ENCODE assay signal across 21 mouse cellular contexts in the genomic region with DNA sequence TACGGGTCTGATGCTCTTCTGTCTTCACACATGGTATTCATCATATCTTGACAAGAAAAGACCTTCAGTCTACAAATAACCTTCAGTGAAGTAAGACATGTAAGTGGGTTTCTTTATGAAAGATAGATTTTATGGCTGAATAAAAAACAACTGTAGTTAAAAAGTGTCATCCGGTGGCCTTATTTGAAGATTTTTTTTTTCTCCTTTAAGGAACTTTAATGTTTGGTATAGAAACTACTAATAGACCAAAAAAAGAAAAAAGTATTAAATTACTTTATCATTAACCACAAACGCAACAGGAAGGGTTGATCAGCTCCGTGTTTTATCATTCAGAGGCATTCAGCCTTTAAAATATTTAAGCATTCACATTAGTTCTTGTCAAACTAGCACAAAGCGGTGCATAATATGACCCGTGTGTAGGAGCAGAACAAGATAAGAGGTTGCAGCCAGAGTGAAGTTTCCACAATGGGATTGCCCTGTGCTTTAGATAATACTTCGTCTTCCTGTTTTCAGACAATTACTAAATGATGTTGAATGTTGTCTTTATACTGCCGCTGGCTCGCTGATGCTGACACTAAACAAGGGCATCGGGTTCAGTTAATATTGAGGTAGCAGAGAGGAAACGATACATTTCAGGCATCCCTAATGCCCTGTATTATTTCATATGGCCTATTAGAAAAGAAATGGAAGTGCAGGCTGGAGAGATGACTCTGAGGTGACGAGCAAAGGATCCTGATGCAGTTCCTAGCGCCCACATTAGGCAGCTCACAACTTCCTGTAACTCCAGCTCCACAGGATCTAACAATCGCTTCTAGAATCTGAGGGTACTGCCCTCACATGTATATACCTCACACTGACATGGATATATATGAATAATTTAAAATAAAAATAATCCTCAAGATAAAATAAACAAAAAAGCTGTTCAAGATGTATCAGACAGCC.
DNase-seq lines count a peak whose midpoint lies in the region; ATAC-seq and TF ChIP-seq lines count a peak whose summit lies in the region.
"Had no signal": no experiment of that assay in that cellular context is flagged by ENCODE, and none has a peak within 500 bp of the region (broad histone marks: within the 10 kb centered on the region; RNA-seq: fewer than 3 reads in every experiment).

No protein-coding gene starts in this region.

- DNase-seq in stomach, postnatal 0 days (ENCODE audit: low spot score): no peak
- no peak for DNase-seq in cerebellum, postnatal 25 days
- DNase-seq in spleen, postnatal 4 days (ENCODE audit: low spot score in 2 of 2): no peak
- no peak for DNase-seq in right cerebral cortex, postnatal 36 days (ENCODE audit: low spot score in 2 of 2)
- DNase-seq in adipocyte (ENCODE audit: low spot score): no peak
- DNase-seq: adrenal gland, postnatal 10 days; cerebellum, adult 11-12 months; cerebellum, adult 9-10 months; embryo, embryonic 11 days; forebrain, postnatal 0 days; gastrocnemius, adult 2 months; gastrocnemius, postnatal 36 days; heart, adult 11 months; heart, postnatal 36 days had no signal

- H3K36me3 ChIP-seq in stomach, embryonic 16.5 days (ENCODE audit: control insufficient read depth, insufficient read depth, low read length): no peaks in the 10 kb centered on the region
- no peaks in the 10 kb centered on the region for H3K36me3 ChIP-seq in stomach, postnatal 0 days (ENCODE audit: control insufficient read depth, insufficient read depth, low read length)
- no peaks in the 10 kb centered on the region for H3K36me3 ChIP-seq in liver, embryonic 12.5 days
- no peaks in the 10 kb centered on the region for H3K36me3 ChIP-seq in liver, embryonic 16.5 days (ENCODE audit: control insufficient read depth, insufficient read depth)
- H3K36me3 ChIP-seq: embryonic facial prominence, embryonic 12.5 days; heart, embryonic 13.5 days; hindbrain, embryonic 15.5 days had no signal

- H3K9ac ChIP-seq in stomach, embryonic 16.5 days (ENCODE audit: low read length): no peak overlapping the region
- no peak overlapping the region for H3K9ac ChIP-seq in stomach, postnatal 0 days (ENCODE audit: low read length)
- H3K9ac ChIP-seq in liver, embryonic 12.5 days: no peak overlapping the region
- no peak overlapping the region for H3K9ac ChIP-seq in liver, embryonic 16.5 days (ENCODE audit: low read depth, low read length)
- H3K9ac ChIP-seq: embryonic facial prominence, embryonic 12.5 days; forebrain, postnatal 0 days; heart, embryonic 13.5 days; hindbrain, embryonic 15.5 days had no signal

- ATAC-seq in stomach, embryonic 16.5 days (ENCODE audit: insufficient read depth, low FRiP score): no peak
- no peak for ATAC-seq in stomach, postnatal 0 days (ENCODE audit: low FRiP score, low TSS enrichment)
- ATAC-seq in liver, embryonic 12.5 days: peak; percentile 68
- ATAC-seq in liver, embryonic 16.5 days (ENCODE audit: low read depth): peak; percentile 58
- ATAC-seq: forebrain, postnatal 0 days had no signal

- no peaks in the 10 kb centered on the region for H3K27me3 ChIP-seq in stomach, embryonic 16.5 days (ENCODE audit: control insufficient read depth, insufficient read depth, low read length)
- H3K27me3 ChIP-seq in stomach, postnatal 0 days (ENCODE audit: control insufficient read depth, insufficient read depth, low read length): no peaks in the 10 kb centered on the region
- H3K27me3 ChIP-seq in liver, embryonic 12.5 days (replicated peaks): no peaks in the 10 kb centered on the region
- H3K27me3 ChIP-seq in liver, embryonic 16.5 days (ENCODE audit: control insufficient read depth, insufficient read depth, low read depth, low read length): no peaks in the 10 kb centered on the region
- H3K27me3 ChIP-seq: CH12.LX; embryonic facial prominence, embryonic 12.5 days; heart, embryonic 13.5 days; hindbrain, embryonic 15.5 days had no signal

- 0 out of 2 replicates have a peak overlapping the region, but pooled peaks have one; percentile 3 for H3K4me3 ChIP-seq in stomach, embryonic 16.5 days (replicated peaks; ENCODE audit: low read length)
- H3K4me3 ChIP-seq in stomach, postnatal 0 days (ENCODE audit: low read depth, low read length): no peak overlapping the region
- H3K4me3 ChIP-seq in liver, embryonic 12.5 days: no peak overlapping the region
- no peak overlapping the region for H3K4me3 ChIP-seq in liver, embryonic 16.5 days (ENCODE audit: low read depth, low read length)
- H3K4me3 ChIP-seq: embryonic facial prominence, embryonic 12.5 days; gastrocnemius, adult 2 months; heart, embryonic 13.5 days; hindbrain, embryonic 15.5 days had no signal

- H3K27ac ChIP-seq in stomach, embryonic 16.5 days (ENCODE audit: low read length): no peak overlapping the region
- no peak overlapping the region for H3K27ac ChIP-seq in stomach, postnatal 0 days (replicated peaks)
- H3K27ac ChIP-seq in liver, embryonic 12.5 days: no peak overlapping the region
- H3K27ac ChIP-seq in liver, embryonic 16.5 days (ENCODE audit: low read length): no peak overlapping the region
- H3K27ac ChIP-seq: embryonic facial prominence, embryonic 12.5 days; gastrocnemius, adult 2 months; heart, embryonic 13.5 days; hindbrain, embryonic 15.5 days had no signal

- 55% methylated on average over 14 of the region's 14 CpGs for WGBS in stomach, embryonic 16.5 days
- 65% methylated on average over 14 of the region's 14 CpGs for WGBS in stomach, postnatal 0 days
- 50% methylated on average over 14 of the region's 14 CpGs for WGBS in liver, embryonic 12.5 days (ENCODE audit: insufficient replicate concordance)
- 32% methylated on average over 14 of the region's 14 CpGs for WGBS in liver, embryonic 16.5 days (ENCODE audit: insufficient replicate concordance)

- no peaks in the 10 kb centered on the region for H3K4me1 ChIP-seq in stomach, embryonic 16.5 days (ENCODE audit: control insufficient read depth, insufficient read depth, low read length)
- H3K4me1 ChIP-seq in stomach, postnatal 0 days (replicated peaks; ENCODE audit: control insufficient read depth, insufficient read depth): no peaks in the 10 kb centered on the region
- no peaks in the 10 kb centered on the region for H3K4me1 ChIP-seq in liver, embryonic 12.5 days
- no peaks in the 10 kb centered on the region for H3K4me1 ChIP-seq in liver, embryonic 16.5 days (ENCODE audit: control insufficient read depth, low read depth, low read length)
- H3K4me1 ChIP-seq: embryonic facial prominence, embryonic 12.5 days; hindbrain, embryonic 15.5 days had no signal

- TF ChIP-seq EP300 in stomach, postnatal 0 days (optimal IDR thresholded peaks at IDR 0.05): no peak

- H3K9me3 ChIP-seq in stomach, embryonic 16.5 days (replicated peaks; ENCODE audit: control insufficient read depth, low read length): peaks cover 3% of the 10 kb centered on the region; the same call in 1 of the 2 replicates
- H3K9me3 ChIP-seq in stomach, postnatal 0 days (ENCODE audit: control insufficient read depth, low read length): no peaks in the 10 kb centered on the region
- H3K9me3 ChIP-seq in liver, embryonic 12.5 days (replicated peaks): no peaks in the 10 kb centered on the region
- no peaks in the 10 kb centered on the region for H3K9me3 ChIP-seq in liver, embryonic 16.5 days (replicated peaks; ENCODE audit: control insufficient read depth, low read length)
- H3K9me3 ChIP-seq: embryonic facial prominence, embryonic 12.5 days; heart, embryonic 13.5 days; hindbrain, embryonic 15.5 days had no signal

- TF ChIP-seq CTCF in stomach, postnatal 0 days (IDR thresholded peaks at IDR 0.05; ENCODE audit: low read depth): no peak

- H3K4me2 ChIP-seq in stomach, embryonic 16.5 days (ENCODE audit: low read depth, low read length): peak overlapping the region; percentile 31
- H3K4me2 ChIP-seq in stomach, postnatal 0 days (replicated peaks; ENCODE audit: low read depth): no peak overlapping the region
- H3K4me2 ChIP-seq in liver, embryonic 12.5 days: no peak overlapping the region
- peak overlapping the region; percentile 9; the same call in 1 of the 2 replicates for H3K4me2 ChIP-seq in liver, embryonic 16.5 days (ENCODE audit: low read depth, low read length)
- H3K4me2 ChIP-seq: embryonic facial prominence, embryonic 12.5 days; heart, embryonic 13.5 days; hindbrain, embryonic 15.5 days had no signal

Comparison
In these comparisons a context has a peak if more than half of its experiments do, and no peak if none do; other contexts are left out.
1. H3K4me2 ChIP-seq: peak in stomach, embryonic 16.5 days (single experiment) and liver, embryonic 16.5 days (single experiment); none in stomach, postnatal 0 days (single experiment) and liver, embryonic 12.5 days (single experiment).
2. ATAC-seq: peak in liver, embryonic 12.5 days (single experiment) and liver, embryonic 16.5 days (single experiment); none in stomach, embryonic 16.5 days (single experiment) and stomach, postnatal 0 days (single experiment).